Mouse (Mus musculus): Measurements from ENCODE around the gene Ssu2. TPM values are rescaled to one million over a fixed set of nuclear protein-coding genes. Genes with fewer than 3 reads are reported as not detected.

Ssu2 gene
- polyA plus RNA-seq, 1 experiment: not detected

DNA sequence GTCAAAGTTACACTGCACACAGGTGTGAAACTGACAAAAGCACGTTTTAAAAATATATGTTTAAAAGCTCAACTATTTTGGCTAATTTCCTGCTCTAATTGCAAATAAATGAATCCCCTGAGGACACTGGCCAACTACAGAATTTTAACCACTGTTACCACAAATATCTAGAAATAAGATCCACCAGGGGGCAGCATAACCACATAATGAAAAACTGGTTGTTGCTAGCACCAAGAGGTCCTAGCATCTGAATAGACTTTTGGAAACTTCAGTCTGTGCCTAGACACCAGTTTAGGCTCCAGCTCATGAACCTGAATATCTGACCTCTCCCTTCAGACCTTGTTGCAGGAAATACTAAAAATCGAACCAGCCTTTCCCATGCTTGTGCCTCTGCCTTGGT is 23.2 kb downstream of the Ssu2 start:
- WGBS: 37% methylated on average over 2 of the region's 2 CpGs
- Histone ChIP-seq H3K4me3 (replicated peaks; ENCODE audit: control insufficient read depth, low read depth, low read length) (no peak overlapping the region), H3K27ac (ENCODE audit: control insufficient read depth, insufficient read depth, low read depth, low read length, poor library complexity) (no peak overlapping the region), H3K4me1 (ENCODE audit: control insufficient read depth, insufficient read depth, low read length) (no peaks in the 10 kb centered on the region)
- TF ChIP-seq CTCF (IDR thresholded peaks at IDR 0.05; ENCODE audit: control insufficient read depth, insufficient read depth, low read length) (no peak), POLR2A (IDR thresholded peaks at IDR 0.05; ENCODE audit: borderline replicate concordance, control insufficient read depth, low read depth, low read length) (no peak)

DNA sequence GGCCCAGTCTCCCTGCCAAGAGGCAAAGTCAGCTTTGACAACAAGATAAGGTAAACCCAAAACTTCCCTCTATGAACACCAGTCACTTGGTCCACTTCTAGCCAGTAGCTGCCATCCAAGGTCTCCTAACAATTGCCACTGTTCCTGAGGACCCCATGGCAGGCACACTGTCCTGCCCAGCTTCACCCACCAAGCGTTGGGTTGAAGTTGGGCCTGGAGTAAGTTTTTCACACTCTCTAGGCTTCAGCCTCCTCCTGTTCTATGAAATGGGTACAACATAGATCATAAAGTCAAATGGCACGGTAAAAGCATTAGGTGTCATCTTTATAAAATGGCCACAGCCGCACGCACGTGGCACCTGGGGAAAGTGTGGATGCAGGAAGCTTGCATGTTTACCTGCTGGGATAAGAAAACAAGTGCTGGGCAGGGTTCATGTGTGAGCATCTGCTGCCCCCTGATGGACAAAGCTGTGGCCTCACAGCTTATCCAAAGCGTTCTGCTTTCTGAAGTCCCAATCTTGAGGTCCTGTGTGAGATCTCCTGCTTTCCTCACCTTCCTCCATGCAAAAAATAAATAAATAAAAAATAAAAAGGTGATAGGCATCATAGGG is 25.4 kb downstream of the Ssu2 start:
- 23% methylated on average over 6 of the region's 6 CpGs for WGBS
- Histone ChIP-seq H3K27ac (ENCODE audit: control insufficient read depth, insufficient read depth, low read depth, low read length, poor library complexity) (no peak overlapping the region), H3K4me1 (ENCODE audit: control insufficient read depth, insufficient read depth, low read length) (no peaks in the 10 kb centered on the region), H3K4me3 (replicated peaks; ENCODE audit: control insufficient read depth, low read depth, low read length) (no peak overlapping the region)
- peak; percentile 38 for TF ChIP-seq CTCF (IDR thresholded peaks at IDR 0.05; ENCODE audit: control insufficient read depth, insufficient read depth, low read length)
- no peak for TF ChIP-seq POLR2A (IDR thresholded peaks at IDR 0.05; ENCODE audit: borderline replicate concordance, control insufficient read depth, low read depth, low read length)

DNA sequence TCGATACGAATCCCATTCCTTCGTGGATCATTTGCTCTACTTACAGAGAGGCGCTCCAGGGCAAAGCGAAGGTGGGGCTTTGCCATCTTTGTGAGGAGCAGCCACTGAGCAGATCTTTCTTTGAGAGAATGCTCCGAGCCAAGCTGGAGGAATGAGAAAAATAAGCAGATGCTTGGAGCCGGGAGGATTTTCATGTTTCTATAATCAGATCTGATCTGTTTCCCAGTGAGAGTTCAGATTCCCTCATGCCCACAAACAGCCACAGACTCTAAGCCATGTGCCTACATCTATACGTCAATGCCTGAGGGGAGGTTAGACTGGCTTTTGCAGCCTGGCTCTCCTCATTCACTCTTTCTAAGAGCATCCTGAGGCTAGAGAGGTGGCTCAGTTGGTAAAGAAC is 27.1 kb downstream of the Ssu2 start:
- H3K27ac ChIP-seq (ENCODE audit: control insufficient read depth, insufficient read depth, low read depth, low read length, poor library complexity): no peak overlapping the region
- no peak for TF ChIP-seq POLR2A (IDR thresholded peaks at IDR 0.05; ENCODE audit: borderline replicate concordance, control insufficient read depth, low read depth, low read length)
- no peak for TF ChIP-seq CTCF (IDR thresholded peaks at IDR 0.05; ENCODE audit: control insufficient read depth, insufficient read depth, low read length)
- WGBS: 81% methylated on average over 8 of the region's 8 CpGs
- H3K4me3 ChIP-seq (replicated peaks; ENCODE audit: control insufficient read depth, low read depth, low read length): no peak overlapping the region
- no peaks in the 10 kb centered on the region for H3K4me1 ChIP-seq (ENCODE audit: control insufficient read depth, insufficient read depth, low read length)

DNA sequence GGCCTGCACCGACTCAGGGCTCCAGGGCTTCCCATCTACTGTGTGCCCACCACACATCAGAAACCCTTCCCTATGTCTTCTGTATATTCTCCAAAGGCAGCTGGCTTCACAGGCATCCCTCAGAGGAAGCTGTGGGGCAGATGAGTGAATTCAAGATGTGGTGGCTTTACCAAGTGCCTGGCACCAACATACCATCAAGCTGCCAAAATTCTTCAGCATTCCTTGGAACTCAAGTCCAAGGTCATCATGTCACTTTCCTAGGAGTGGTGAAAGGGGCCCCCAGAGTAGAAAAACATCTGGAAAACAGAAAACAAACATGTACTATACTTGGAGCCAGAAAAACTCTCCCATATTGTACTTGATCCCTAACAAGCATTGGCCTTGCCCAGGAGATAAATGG is 28.5 kb downstream of the Ssu2 start:
- TF ChIP-seq POLR2A (IDR thresholded peaks at IDR 0.05; ENCODE audit: borderline replicate concordance, control insufficient read depth, low read depth, low read length) (no peak), CTCF (IDR thresholded peaks at IDR 0.05; ENCODE audit: control insufficient read depth, insufficient read depth, low read length) (no peak)
- 92% methylated on average over 1 of the region's 1 CpGs for WGBS
- no peaks in the 10 kb centered on the region for H3K4me1 ChIP-seq (ENCODE audit: control insufficient read depth, insufficient read depth, low read length)
- no peak overlapping the region for H3K4me3 ChIP-seq (replicated peaks; ENCODE audit: control insufficient read depth, low read depth, low read length)
- no peak overlapping the region for H3K27ac ChIP-seq (ENCODE audit: control insufficient read depth, insufficient read depth, low read depth, low read length, poor library complexity)

DNA sequence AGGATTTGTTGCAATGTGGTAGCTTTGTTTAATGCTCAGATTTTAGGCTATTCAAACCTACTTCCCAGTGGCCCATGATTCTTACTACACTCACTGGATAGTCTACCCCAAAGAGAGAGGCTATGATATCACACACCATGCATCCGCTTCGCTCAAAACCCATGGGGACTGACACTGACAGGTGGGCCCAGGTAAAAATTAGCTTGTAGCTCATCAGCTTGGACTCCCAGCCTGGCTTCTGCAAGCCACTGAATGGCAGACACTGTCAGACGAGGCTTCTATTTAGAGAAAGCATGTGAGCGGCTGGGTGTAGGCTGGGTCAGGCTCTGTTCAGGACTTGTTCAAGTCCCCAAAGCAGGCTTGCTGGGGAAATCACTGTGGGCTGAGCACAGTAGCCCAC is 37.4 kb downstream of the Ssu2 start:
- 82% methylated on average over 4 of the region's 4 CpGs for WGBS

DNA sequence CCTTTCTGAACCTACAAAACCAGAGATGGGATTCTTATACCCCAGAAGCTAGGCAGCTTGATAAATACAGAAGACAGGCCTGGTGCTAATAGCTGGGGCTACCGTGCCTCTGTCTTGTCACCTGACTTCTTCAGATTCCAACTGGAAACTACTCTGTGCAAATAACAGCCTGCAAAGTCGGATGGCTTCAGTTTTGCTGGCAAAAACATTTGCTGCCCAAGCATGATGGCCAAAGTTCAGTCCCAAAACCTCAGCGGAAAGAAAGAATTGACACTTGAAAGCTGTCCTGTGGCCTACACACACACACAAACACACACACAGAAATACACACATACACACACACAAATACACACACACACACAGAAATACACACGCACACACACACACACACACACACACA is 48.8 kb downstream of the Ssu2 start:
- WGBS: 81% methylated on average over 4 of the region's 4 CpGs
- TF ChIP-seq POLR2A (IDR thresholded peaks at IDR 0.05; ENCODE audit: borderline replicate concordance, control insufficient read depth, low read depth, low read length): no peak
- TF ChIP-seq CTCF (IDR thresholded peaks at IDR 0.05; ENCODE audit: control insufficient read depth, insufficient read depth, low read length): no peak
- no peaks in the 10 kb centered on the region for H3K4me1 ChIP-seq (ENCODE audit: control insufficient read depth, insufficient read depth, low read length)
- H3K27ac ChIP-seq (ENCODE audit: control insufficient read depth, insufficient read depth, low read depth, low read length, poor library complexity): no peak overlapping the region
- H3K4me3 ChIP-seq (replicated peaks; ENCODE audit: control insufficient read depth, low read depth, low read length): no peak overlapping the region

More for the DNA sequence above, 37.4 kb downstream of the Ssu2 start:
- H3K4me1 ChIP-seq (ENCODE audit: control insufficient read depth, insufficient read depth, low read length): no peaks in the 10 kb centered on the region
- no peak overlapping the region for H3K4me3 ChIP-seq (replicated peaks; ENCODE audit: control insufficient read depth, low read depth, low read length)
- TF ChIP-seq POLR2A (IDR thresholded peaks at IDR 0.05; ENCODE audit: borderline replicate concordance, control insufficient read depth, low read depth, low read length) (no peak), CTCF (IDR thresholded peaks at IDR 0.05; ENCODE audit: control insufficient read depth, insufficient read depth, low read length) (no peak)
- H3K27ac ChIP-seq (ENCODE audit: control insufficient read depth, insufficient read depth, low read depth, low read length, poor library complexity): no peak overlapping the region

DNA sequence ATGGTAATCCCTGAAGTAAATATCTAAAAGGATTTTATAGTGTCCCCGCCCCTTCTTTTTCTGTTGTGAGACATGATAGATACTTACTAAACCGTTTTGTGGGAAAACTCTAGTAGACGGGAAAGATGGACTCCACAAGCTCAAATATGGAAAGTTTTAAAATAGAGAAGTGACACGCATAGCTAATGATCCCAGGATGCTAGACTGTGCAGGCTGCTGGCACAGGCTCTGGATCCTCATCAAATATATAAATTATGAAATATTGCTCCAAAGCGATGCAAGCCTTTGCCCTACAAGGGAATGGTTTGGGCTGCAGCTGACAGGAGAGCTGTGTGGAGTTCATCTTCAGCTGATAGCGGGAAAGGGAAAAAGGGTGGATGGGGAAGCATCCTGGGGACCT is 50.2 kb downstream of the Ssu2 start:
- TF ChIP-seq POLR2A (IDR thresholded peaks at IDR 0.05; ENCODE audit: borderline replicate concordance, control insufficient read depth, low read depth, low read length) (no peak), CTCF (IDR thresholded peaks at IDR 0.05; ENCODE audit: control insufficient read depth, insufficient read depth, low read length) (no peak)
- Histone ChIP-seq H3K4me3 (replicated peaks; ENCODE audit: control insufficient read depth, low read depth, low read length) (no peak overlapping the region), H3K27ac (ENCODE audit: control insufficient read depth, insufficient read depth, low read depth, low read length, poor library complexity) (no peak overlapping the region), H3K4me1 (ENCODE audit: control insufficient read depth, insufficient read depth, low read length) (no peaks in the 10 kb centered on the region)
- WGBS: 82% methylated on average over 6 of the region's 6 CpGs

DNA sequence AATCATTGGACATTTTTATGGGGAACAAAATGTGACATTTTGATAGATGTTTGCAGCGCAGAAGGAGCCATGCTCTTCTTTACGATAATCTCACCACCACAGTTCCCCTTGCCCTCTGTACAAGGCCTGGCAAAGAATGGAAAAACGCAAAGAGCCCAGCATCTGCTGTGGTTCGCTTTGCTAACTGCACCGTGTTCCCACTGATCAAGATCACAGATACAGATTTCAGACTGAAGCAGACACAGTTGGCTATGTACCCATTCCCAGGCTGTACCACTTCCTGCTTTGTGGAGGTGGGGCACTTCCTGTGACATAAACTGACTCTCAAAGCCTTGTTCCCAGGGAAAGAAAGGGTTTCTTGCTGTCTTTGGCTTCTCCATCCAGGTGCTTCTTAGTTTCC is 53.9 kb downstream of the Ssu2 start:
- WGBS: 9% methylated on average over 5 of the region's 5 CpGs
- Histone ChIP-seq H3K27ac (ENCODE audit: control insufficient read depth, insufficient read depth, low read depth, low read length, poor library complexity) (no peak overlapping the region), H3K4me1 (ENCODE audit: control insufficient read depth, insufficient read depth, low read length) (no peaks in the 10 kb centered on the region), H3K4me3 (replicated peaks; ENCODE audit: control insufficient read depth, low read depth, low read length) (no peak overlapping the region)
- no peak for TF ChIP-seq POLR2A (IDR thresholded peaks at IDR 0.05; ENCODE audit: borderline replicate concordance, control insufficient read depth, low read depth, low read length)
- TF ChIP-seq CTCF (IDR thresholded peaks at IDR 0.05; ENCODE audit: control insufficient read depth, insufficient read depth, low read length): no peak

DNA sequence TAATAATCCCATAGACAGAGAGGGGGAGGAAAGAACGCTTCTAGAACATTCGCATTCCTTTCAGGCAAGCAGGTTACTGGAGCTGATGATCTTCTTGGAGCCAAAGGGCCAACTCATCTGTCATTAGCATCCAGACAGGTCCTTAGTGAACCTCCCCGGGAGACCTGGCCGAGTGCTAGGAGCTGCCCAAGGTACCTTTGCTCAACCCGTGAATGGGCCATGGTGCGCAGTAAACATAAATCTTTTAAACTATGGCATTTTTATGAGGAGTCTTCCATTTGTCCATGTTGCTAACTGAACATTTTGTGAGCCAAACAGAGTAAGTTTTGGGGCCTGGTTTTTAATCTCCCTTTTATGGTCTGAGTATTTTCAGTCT is 56.6 kb downstream of the Ssu2 start:
- 86% methylated on average over 6 of the region's 6 CpGs for WGBS
- no peak overlapping the region for H3K27ac ChIP-seq (ENCODE audit: control insufficient read depth, insufficient read depth, low read depth, low read length, poor library complexity)
- TF ChIP-seq CTCF (IDR thresholded peaks at IDR 0.05; ENCODE audit: control insufficient read depth, insufficient read depth, low read length): no peak
- no peak for TF ChIP-seq POLR2A (IDR thresholded peaks at IDR 0.05; ENCODE audit: borderline replicate concordance, control insufficient read depth, low read depth, low read length)

More for the DNA sequence above, 56.6 kb downstream of the Ssu2 start:
- Histone ChIP-seq H3K4me3 (replicated peaks; ENCODE audit: control insufficient read depth, low read depth, low read length) (no peak overlapping the region), H3K4me1 (ENCODE audit: control insufficient read depth, insufficient read depth, low read length) (no peaks in the 10 kb centered on the region)
